Mouse (Mus musculus): ENCODE measurements around the gene Trim38.
A peak's percentile ranks its signal among the peaks of the same experiment; 100 is the strongest.

GRCm38 (mm10) chr13:23757211-23757773 is 12.4 kb upstream of the Trim38 start:
- TF ChIP-seq POLR2A (IDR thresholded peaks at IDR 0.05; ENCODE audit: insufficient read length, low read depth) = peak; percentile 69
- no peak for TF ChIP-seq TCF3 (IDR thresholded peaks at IDR 0.05; ENCODE audit: insufficient read length, low read depth)
- TF ChIP-seq MAX (IDR thresholded peaks at IDR 0.05; ENCODE audit: low read depth) = no peak
- no peak for TF ChIP-seq E2F4 (IDR thresholded peaks at IDR 0.05; ENCODE audit: insufficient read depth)
- no peak for TF ChIP-seq MYOD1 (IDR thresholded peaks at IDR 0.05; ENCODE audit: control insufficient read depth in 1 of 3, insufficient read length in 2 of 3, low read depth in 2 of 3)
- TF ChIP-seq USF1 (IDR thresholded peaks at IDR 0.05; ENCODE audit: low read depth) = no peak
- no peak for TF ChIP-seq TCF12 (IDR thresholded peaks at IDR 0.05; ENCODE audit: insufficient read depth, poor library complexity, severe bottlenecking)

Data from myocyte (in vitro differentiated cells).